Mouse (Mus musculus): Measurements from ENCODE around the gene Mmp11. TPM values are rescaled to one million over a fixed set of nuclear protein-coding genes. Genes with fewer than 3 reads are reported as not detected.
A peak's percentile ranks its signal among the peaks of the same experiment; 100 is the strongest.

The Mmp11 gene
- polyA plus RNA-seq, 1 experiment from 2014 or later: 2.7 TPM

GRCm38 (mm10) chr10:75930304-75930703, 6.0 kb downstream of the Mmp11 start:
- Histone ChIP-seq H3K27me3 (ENCODE audit: control insufficient read depth, insufficient read depth, low read depth, low read length) (peaks cover 47% of the 10 kb centered on the region), H3K4me2 (ENCODE audit: low read depth, low read length) (no peak overlapping the region)

DNA sequence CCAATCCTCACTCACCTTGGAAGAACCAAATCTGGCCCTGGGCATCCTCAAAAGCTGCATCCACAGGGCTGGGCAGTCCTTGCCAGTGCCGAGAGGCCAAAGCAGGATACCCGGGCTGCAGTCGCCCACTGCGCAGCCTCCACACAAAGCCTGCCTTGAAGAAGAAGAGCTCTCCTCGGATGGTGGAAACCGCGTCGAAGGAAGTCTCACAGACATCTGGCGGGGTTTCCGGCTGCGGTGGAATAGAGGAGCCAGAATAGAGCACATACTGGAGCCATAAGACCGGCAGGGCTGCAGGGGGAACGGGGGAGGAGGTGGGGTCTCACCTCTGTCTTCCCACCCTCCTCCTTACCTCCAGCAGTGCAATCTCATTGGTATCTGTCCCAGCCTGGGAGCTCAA, 9.9 kb downstream of the Mmp11 start:
- Histone ChIP-seq H3K36me3 (ENCODE audit: control insufficient read depth, insufficient read depth) (no peaks in the 10 kb centered on the region), H3K9ac (ENCODE audit: low read depth, low read length) (no peak overlapping the region), H3K4me3 (ENCODE audit: low read depth, low read length) (no peak overlapping the region), H3K4me1 (ENCODE audit: control insufficient read depth, low read depth, low read length) (peaks cover 14% of the 10 kb centered on the region), H3K9me3 (replicated peaks; ENCODE audit: control insufficient read depth, low read length) (no peaks in the 10 kb centered on the region), H3K4me2 (ENCODE audit: low read depth, low read length) (no peak overlapping the region), H3K27me3 (ENCODE audit: control insufficient read depth, insufficient read depth, low read depth, low read length) (peaks cover 22% of the 10 kb centered on the region), H3K27ac (ENCODE audit: low read length) (no peak overlapping the region)
- no peak for ATAC-seq (ENCODE audit: low read depth)
- WGBS (ENCODE audit: insufficient replicate concordance): 54% methylated on average over 13 of the region's 13 CpGs

More at GRCm38 (mm10) chr10:75930304-75930703, 6.0 kb downstream of the Mmp11 start:
- WGBS (ENCODE audit: insufficient replicate concordance): 26% methylated on average over 6 of the region's 6 CpGs
- H3K27ac ChIP-seq (ENCODE audit: low read length): no peak overlapping the region
- no peak overlapping the region for H3K4me3 ChIP-seq (ENCODE audit: low read depth, low read length)
- peaks cover 11% of the 10 kb centered on the region for H3K4me1 ChIP-seq (ENCODE audit: control insufficient read depth, low read depth, low read length)
- H3K36me3 ChIP-seq (ENCODE audit: control insufficient read depth, insufficient read depth): no peaks in the 10 kb centered on the region
- no peak for ATAC-seq (ENCODE audit: low read depth)
- no peak overlapping the region for H3K9ac ChIP-seq (ENCODE audit: low read depth, low read length)
- no peaks in the 10 kb centered on the region for H3K9me3 ChIP-seq (replicated peaks; ENCODE audit: control insufficient read depth, low read length)

- no peak overlapping the region for H3K4me3 ChIP-seq (ENCODE audit: low read depth, low read length)
- ATAC-seq (ENCODE audit: low read depth): no peak
- no peaks in the 10 kb centered on the region for H3K9me3 ChIP-seq (replicated peaks; ENCODE audit: control insufficient read depth, low read length)
- no peak overlapping the region for H3K9ac ChIP-seq (ENCODE audit: low read depth, low read length)
- no peaks in the 10 kb centered on the region for H3K36me3 ChIP-seq (ENCODE audit: control insufficient read depth, insufficient read depth)
- peaks cover 3% of the 10 kb centered on the region; the same call in 1 of the 2 replicates for H3K27me3 ChIP-seq (ENCODE audit: control insufficient read depth, insufficient read depth, low read depth, low read length)
- H3K4me1 ChIP-seq (ENCODE audit: control insufficient read depth, low read depth, low read length): peaks cover 23% of the 10 kb centered on the region
- no peak overlapping the region for H3K4me2 ChIP-seq (ENCODE audit: low read depth, low read length)
- 43% methylated on average over 2 of the region's 2 CpGs for WGBS (ENCODE audit: insufficient replicate concordance)
- no peak overlapping the region for H3K27ac ChIP-seq (ENCODE audit: low read length)
Observed at GRCm38 (mm10) chr10:75924324-75924723, 12.0 kb downstream of the Mmp11 start.

- peak overlapping the region; percentile 95 for H3K4me3 ChIP-seq (ENCODE audit: low read depth, low read length)
- peak overlapping the region; percentile 92 for H3K9ac ChIP-seq (ENCODE audit: low read depth, low read length)
- 4% methylated on average over 22 of the region's 22 CpGs for WGBS (ENCODE audit: insufficient replicate concordance)
- peak overlapping the region; percentile 90 for H3K4me2 ChIP-seq (ENCODE audit: low read depth, low read length)
- peaks cover 26% of the 10 kb centered on the region for H3K4me1 ChIP-seq (ENCODE audit: control insufficient read depth, low read depth, low read length)
- H3K27me3 ChIP-seq (ENCODE audit: control insufficient read depth, insufficient read depth, low read depth, low read length): no peaks in the 10 kb centered on the region
- no peak for ATAC-seq (ENCODE audit: low read depth)
- peak overlapping the region; percentile 61 for H3K27ac ChIP-seq (ENCODE audit: low read length)
- no peaks in the 10 kb centered on the region for H3K36me3 ChIP-seq (ENCODE audit: control insufficient read depth, insufficient read depth)
- H3K9me3 ChIP-seq (replicated peaks; ENCODE audit: control insufficient read depth, low read length): no peaks in the 10 kb centered on the region
Observed at GRCm38 (mm10) chr10:75921726-75922560, 14.4 kb downstream of the Mmp11 start.

DNA sequence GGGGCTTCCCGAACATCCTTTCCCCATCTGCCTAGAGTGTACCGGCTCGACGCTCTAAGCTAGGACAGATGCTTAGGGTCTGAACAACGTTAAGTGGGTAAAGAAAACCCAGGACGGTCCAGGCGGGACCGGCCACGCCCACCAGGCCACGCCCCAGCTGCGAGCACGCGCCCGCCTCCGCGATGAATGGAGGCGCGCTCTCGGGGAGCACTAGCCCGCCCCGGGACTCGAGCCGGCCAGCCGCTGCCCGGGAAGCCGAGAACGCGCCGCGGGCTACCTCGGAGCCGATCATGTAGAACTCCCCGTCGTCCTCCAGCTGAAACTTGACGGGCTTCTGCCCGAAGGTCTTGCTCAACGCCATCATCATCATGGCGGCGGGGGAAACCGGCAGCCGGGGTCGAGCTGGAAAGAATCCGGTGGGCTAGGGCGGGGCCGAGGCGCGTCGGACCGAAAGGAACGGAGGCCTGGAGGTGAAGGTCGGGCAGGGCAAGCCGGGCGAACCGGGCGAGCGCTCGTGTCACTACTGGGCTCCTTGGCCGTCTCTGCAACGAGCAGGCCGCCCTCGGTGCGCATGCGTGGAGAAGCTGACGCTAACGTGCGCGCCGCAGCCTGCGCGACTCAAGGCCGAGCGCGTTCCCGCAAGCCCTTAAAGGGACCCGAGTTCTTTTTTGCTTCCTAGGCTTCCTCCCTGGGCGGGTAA, 15.1 kb downstream of the Mmp11 start, which contains the start of gene Smarcb1:
TSS of gene Smarcb1 (minus strand) at position 592 of the 700 bp plus-strand sequence.
- under 1% methylated on average over 76 of the region's 76 CpGs for WGBS (ENCODE audit: insufficient replicate concordance)
- peak; percentile 94 for ATAC-seq (ENCODE audit: low read depth)
- no peaks in the 10 kb centered on the region for H3K27me3 ChIP-seq (ENCODE audit: control insufficient read depth, insufficient read depth, low read depth, low read length)
- H3K4me1 ChIP-seq (ENCODE audit: control insufficient read depth, low read depth, low read length): peaks cover 26% of the 10 kb centered on the region
- H3K4me3 ChIP-seq (ENCODE audit: low read depth, low read length): peak within 1 kb of the TSS; percentile 95
- H3K36me3 ChIP-seq (ENCODE audit: control insufficient read depth, insufficient read depth): no peaks in the 10 kb centered on the region
- peak within 1 kb of the TSS; percentile 92 for H3K9ac ChIP-seq (ENCODE audit: low read depth, low read length)
- H3K4me2 ChIP-seq (ENCODE audit: low read depth, low read length): peak within 1 kb of the TSS; percentile 95
- no peaks in the 10 kb centered on the region for H3K9me3 ChIP-seq (replicated peaks; ENCODE audit: control insufficient read depth, low read length)
- peak within 1 kb of the TSS; percentile 93 for H3K27ac ChIP-seq (ENCODE audit: low read length)

DNA sequence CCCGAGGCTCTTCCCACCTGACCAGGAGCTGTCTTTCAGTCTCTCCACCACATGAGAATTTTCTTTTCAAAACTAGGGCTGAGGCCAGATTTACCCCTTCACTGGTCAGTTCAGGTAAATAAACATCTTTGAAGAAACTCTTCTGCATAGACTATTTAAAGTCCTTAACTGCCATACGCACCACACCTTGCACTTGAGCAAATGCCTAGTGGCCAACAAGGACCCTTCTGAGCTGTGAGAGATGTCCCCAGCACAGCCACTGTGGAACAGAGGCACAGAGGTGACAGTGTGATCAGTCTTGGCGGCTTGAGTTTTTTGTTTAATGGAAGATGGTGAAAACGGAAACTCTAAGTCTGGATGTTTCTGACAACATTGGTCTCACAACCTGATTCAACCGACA, 17.3 kb downstream of the Mmp11 start:
- no peaks in the 10 kb centered on the region for H3K36me3 ChIP-seq (ENCODE audit: control insufficient read depth, insufficient read depth)
- peaks cover 26% of the 10 kb centered on the region for H3K4me1 ChIP-seq (ENCODE audit: control insufficient read depth, low read depth, low read length)
- no peaks in the 10 kb centered on the region for H3K9me3 ChIP-seq (replicated peaks; ENCODE audit: control insufficient read depth, low read length)
- no peak for ATAC-seq (ENCODE audit: low read depth)
- no peak overlapping the region for H3K9ac ChIP-seq (ENCODE audit: low read depth, low read length)
- H3K27ac ChIP-seq (ENCODE audit: low read length): no peak overlapping the region
- no peak overlapping the region for H3K4me3 ChIP-seq (ENCODE audit: low read depth, low read length)
- 78% methylated on average over 5 of the region's 5 CpGs for WGBS (ENCODE audit: insufficient replicate concordance)
- no peak overlapping the region for H3K4me2 ChIP-seq (ENCODE audit: low read depth, low read length)
- no peaks in the 10 kb centered on the region for H3K27me3 ChIP-seq (ENCODE audit: control insufficient read depth, insufficient read depth, low read depth, low read length)

DNA sequence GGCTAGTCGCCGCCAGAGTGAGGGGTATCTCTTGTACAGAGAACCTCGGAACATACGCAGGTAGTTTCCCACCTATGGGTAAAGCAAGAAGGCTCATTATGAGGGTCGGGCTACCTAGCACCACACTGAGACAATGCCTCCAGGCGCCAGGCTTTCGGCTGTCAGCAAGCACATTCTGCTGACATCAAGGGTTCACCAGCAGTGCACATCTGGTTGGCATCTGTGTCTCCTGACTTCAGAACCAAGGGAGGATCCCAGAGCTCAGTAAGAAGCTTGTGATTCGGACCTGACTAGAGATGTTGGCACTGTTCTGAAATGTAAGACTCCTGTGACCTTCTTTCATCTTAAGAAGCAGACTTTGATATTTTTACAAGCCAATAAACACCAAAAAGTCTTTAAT, 19.5 kb downstream of the Mmp11 start:
- Histone ChIP-seq H3K4me3 (ENCODE audit: low read depth, low read length) (no peak overlapping the region), H3K9ac (ENCODE audit: low read depth, low read length) (no peak overlapping the region), H3K4me2 (ENCODE audit: low read depth, low read length) (no peak overlapping the region), H3K27me3 (ENCODE audit: control insufficient read depth, insufficient read depth, low read depth, low read length) (no peaks in the 10 kb centered on the region), H3K4me1 (ENCODE audit: control insufficient read depth, low read depth, low read length) (peaks cover 14% of the 10 kb centered on the region), H3K36me3 (ENCODE audit: control insufficient read depth, insufficient read depth) (no peaks in the 10 kb centered on the region), H3K27ac (ENCODE audit: low read length) (no peak overlapping the region), H3K9me3 (replicated peaks; ENCODE audit: control insufficient read depth, low read length) (no peaks in the 10 kb centered on the region)
- 77% methylated on average over 8 of the region's 8 CpGs for WGBS (ENCODE audit: insufficient replicate concordance)
- no peak for ATAC-seq (ENCODE audit: low read depth)

DNA sequence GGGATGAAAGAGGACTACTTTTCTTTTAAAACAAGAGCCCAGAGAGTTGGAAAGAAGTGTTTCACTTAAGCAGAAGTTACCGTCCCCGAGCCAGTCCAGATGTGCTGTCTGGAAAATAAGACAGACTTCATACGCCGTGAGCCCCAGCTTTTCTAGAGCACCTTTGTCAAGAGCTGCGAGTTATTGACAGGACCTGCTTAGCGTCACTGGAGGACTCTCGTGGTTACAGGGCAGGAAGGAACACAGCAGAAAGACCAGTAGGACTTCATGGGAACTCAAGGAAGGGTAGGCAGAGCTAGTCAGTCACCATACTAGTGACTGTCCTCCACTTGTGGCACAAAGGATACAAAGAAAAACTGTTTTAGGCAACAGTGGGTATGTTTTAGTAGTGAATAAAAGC, 20.7 kb downstream of the Mmp11 start:
- H3K4me1 ChIP-seq (ENCODE audit: control insufficient read depth, low read depth, low read length): peaks cover 10% of the 10 kb centered on the region
- peaks cover 11% of the 10 kb centered on the region for H3K36me3 ChIP-seq (ENCODE audit: control insufficient read depth, insufficient read depth)
- no peaks in the 10 kb centered on the region for H3K9me3 ChIP-seq (replicated peaks; ENCODE audit: control insufficient read depth, low read length)
- no peak overlapping the region for H3K9ac ChIP-seq (ENCODE audit: low read depth, low read length)
- H3K27ac ChIP-seq (ENCODE audit: low read length): no peak overlapping the region
- ATAC-seq (ENCODE audit: low read depth): no peak
- WGBS (ENCODE audit: insufficient replicate concordance): 71% methylated on average over 7 of the region's 7 CpGs
- no peak overlapping the region for H3K4me2 ChIP-seq (ENCODE audit: low read depth, low read length)
- H3K27me3 ChIP-seq (ENCODE audit: control insufficient read depth, insufficient read depth, low read depth, low read length): no peaks in the 10 kb centered on the region
- H3K4me3 ChIP-seq (ENCODE audit: low read depth, low read length): no peak overlapping the region

All from liver, embryonic 16.5 days (tissue).